Mouse (Mus musculus) 3134 (cell line): ENCODE results near the gene Gm20877.
"Not testable (repeated sequence)": the region's sequence is repeated elsewhere in the genome, so short reads cannot be mapped to it uniquely, and the experiment has no call there.

Experiments used
- DNase-seq: peaks from one replicate; pipeline ENCODE4 v3.0.0-alpha.2; 2011; ENCODE audit warnings: low spot score; ENCODE audit not compliant: insufficient read length; ENCODE audit errors: extremely low read depth

Gm20877 gene

GRCm38 (mm10) chrY:17093573-17093972 is at the start of gene Gm20877:
Gm20877 (plus strand) TSS chrY:17093873.
- DNase-seq, result not testable (repeated sequence)
